Mouse (Mus musculus) heart, adult 2 months (tissue): Measurements from ENCODE around the gene Mrpl45.

ENCODE experiments used
- CTCF ChIP-seq: fragments of 200-600 bp; IDR thresholded peaks from 2 replicates; pipeline ENCODE4 v1.8.1; 2022; ENCODE audit warnings: antibody characterized with exemption, mild to moderate bottlenecking, moderate library complexity
- EP300 ChIP-seq: fragments of 200-500 bp; IDR thresholded peaks from 2 replicates; pipeline ENCODE4 v1.6.1; 2011; ENCODE audit warnings: low read depth, low read length, control low read depth; ENCODE audit not compliant: insufficient read depth

- TF ChIP-seq EP300 (no peak), CTCF (no peak)
Measured at GRCm38 (mm10) chr11:97352027-97352684, 36.6 kb downstream of the Mrpl45 start, which contains the start of gene Gpr179.
